Mouse (Mus musculus) A20 (cell line): ENCODE results near the gene Trp53rkb.
"Not testable (repeated sequence)": the region's sequence is repeated elsewhere in the genome, so short reads cannot be mapped to it uniquely, and the experiment has no call there.

Source experiments
- DNase-seq: peaks from one replicate; pipeline ENCODE4 v3.0.0-alpha.2; 2011; ENCODE audit warnings: low read depth, low spot score

Gene Trp53rkb

GRCm38 (mm10) chr2:166792355-166792754 lies at the start of gene Trp53rkb:
Gene Trp53rkb, plus strand, starts transcription at chr2:166792531.
- no peak for DNase-seq

DNA sequence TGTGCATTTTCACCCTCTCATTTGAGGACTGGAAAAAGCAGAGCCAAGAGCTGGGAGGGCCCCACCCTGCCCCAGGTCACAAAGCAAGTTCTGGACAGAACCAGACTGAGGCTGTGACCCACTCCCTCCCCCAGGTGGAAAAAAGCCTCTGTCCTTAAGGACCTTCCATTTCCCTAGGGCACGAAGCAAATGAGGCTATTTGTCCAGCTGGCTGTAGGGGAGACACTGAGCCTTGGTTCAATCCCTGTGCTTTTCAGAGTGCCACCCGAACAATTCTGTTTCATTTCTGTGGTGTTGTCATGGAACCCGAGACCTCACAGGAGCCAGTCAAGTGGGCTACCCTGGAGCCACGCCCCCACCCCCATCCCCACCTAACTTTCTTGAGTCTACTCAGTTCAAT lies 48.8 kb upstream of the Trp53rkb start:
- DNase-seq = no peak

- no peak for DNase-seq
Measured at GRCm38 (mm10) chr2:166744433-166744832, 47.9 kb upstream of the Trp53rkb start.

DNA sequence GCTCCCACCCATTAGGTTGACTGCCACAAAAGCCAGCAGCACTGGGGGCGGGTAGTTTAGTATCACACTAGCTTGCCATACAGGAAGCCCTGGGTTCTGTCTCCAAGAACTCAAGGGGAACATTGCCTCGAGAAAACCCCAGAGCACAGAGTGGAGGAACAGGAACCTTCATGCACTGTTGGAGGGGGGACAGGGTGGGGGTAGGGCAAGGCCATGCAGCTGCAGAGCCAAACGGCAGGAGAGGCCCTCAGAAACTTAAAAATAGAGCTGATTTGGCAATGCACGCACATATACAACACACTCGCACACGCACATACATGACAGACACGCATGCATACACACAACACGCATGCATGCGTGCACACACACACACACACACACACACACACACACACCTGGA lies 46.5 kb upstream of the Trp53rkb start:
- peak; percentile 90 for DNase-seq

DNA sequence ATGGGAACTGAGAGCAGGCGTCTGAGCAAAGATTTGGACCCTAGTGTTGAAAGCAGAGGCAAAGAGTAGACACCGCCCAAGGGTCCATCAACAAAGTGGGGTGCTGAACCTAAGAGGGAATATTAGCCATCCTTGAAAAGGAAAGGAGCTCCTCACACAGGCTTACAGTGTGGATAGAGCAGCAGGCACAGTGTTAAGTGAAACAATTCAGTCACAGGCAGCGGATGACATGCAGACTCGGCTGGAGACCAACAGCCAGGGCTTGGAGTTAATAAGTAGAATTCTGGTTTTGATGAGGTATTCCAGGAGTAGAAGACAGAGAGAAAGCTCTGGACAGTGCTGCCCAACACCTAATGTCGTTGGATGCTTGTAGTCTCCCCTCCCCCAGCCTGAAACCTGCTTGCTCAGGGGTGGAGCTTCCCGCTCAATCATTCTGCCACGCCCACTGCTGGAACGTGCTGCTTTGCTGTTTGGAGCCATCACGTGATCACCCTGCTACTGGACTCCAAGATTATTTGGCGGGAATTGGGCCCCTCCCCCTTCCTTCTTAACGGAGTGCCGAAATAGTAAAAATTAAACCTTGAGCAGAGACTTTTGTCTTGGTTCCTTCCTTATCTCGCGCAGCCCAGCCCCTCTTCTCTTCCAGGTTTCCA lies 45.9 kb upstream of the Trp53rkb start:
- DNase-seq = not testable (repeated sequence)

DNA sequence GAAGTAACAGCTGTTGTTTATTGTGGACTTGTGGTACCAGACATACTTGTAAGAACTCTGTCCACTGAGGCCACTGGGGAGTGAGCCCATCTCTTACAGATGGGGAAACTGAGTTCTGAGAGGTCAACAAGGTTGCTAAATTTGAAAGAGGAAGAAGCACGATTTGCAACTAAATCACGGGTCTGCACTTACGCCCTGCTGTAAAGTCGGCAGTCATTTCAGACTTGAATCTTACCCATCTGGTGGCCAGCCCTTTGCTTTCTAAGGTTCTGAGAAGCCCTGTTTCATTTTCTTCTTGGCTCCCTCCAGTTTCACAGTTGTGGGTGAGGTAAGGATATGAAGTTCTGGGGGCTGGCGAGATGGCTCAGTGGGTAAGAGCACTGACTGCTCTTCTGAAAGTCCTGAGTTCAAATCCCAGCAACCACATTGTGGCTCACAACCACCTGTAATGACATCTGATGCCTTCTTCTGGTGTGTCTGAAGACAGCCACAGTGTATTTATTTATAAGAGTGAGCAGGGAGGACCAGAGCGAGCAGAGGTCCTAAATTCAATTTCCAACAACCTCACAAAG lies 41.6 kb upstream of the Trp53rkb start:
- peak; percentile 50 for DNase-seq

DNA sequence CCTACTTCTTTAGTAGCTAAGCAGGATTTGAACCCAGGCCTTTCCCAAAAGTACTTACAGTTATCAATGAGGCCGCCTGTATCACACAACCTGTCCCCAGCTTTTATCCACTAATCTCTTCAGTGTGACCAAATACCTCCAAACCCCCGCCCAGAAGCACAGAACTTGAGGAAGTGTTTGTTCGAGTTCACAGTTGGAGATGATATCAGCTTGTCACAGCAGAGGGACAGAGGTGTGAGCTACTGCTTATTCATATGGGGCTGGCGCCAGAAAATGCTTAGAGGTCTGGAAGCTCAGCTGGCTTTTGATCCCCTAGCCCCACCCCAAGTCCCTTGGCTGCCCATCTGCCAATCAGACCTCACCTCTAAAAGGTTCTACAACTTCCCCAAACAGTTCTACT lies 38.1 kb upstream of the Trp53rkb start:
- DNase-seq = no peak

DNA sequence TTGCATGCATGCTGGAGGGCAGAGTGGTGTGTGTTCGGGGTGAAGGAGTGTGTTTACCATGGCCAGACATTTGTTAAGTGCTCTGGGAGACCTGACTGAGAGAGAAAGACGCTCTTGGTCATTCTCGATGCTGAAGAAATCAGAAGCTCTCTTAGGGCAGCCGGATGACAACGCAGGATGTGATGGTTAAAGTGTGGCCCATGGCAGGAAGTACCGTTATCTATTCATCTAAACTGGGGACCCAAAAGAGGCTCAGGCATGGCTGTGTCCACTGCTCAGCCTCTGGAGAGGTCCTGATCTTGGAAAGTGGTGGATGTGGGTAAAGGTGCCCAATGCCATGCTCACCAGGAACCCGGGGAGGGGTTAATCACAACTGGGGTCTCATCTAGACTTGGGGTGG lies 37.6 kb upstream of the Trp53rkb start:
- DNase-seq = no peak

- no peak for DNase-seq
Measured at GRCm38 (mm10) chr2:166757969-166758368, 34.4 kb upstream of the Trp53rkb start.

- no peak for DNase-seq
Measured at GRCm38 (mm10) chr2:166764051-166764450, 28.3 kb upstream of the Trp53rkb start.

DNA sequence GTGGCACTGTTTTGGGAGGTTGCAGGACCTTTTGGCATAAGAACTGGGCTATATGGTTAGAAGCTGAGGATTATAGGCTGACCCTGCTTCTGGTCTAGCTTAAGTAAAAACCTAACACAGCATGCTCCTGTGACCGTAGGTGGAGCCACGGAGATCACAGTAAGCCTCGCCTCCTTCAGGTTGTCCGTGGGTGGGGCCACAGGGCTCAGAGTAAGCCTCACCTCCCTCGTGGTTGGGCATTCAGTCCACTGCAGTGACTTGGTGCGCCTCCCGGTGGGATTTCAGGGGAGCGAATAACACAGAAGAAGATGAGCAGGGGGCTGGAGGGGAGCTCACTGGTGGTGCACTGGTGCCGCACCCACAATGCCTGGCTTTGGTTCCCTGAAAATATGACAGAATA lies 24.7 kb upstream of the Trp53rkb start:
- no peak for DNase-seq

DNA sequence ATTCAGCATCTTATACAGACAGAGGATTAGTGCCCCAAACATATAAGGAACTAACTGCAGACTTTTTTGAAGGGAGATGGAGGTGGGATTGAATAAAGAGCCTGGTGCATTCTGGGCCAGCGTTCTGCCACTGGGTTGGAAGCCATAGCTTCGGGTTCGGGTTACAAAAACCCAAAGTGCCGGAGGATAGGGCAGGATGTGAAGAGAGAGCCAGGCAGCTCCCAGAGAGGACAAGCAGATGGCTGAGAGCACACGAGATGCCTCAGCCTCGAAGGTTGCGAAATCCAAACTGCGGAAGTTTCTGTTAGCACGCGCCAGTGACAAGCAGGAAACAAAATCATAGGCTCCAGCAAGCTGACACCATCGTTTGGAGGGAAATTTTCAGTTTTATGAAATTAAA lies 20.9 kb upstream of the Trp53rkb start:
- no peak for DNase-seq

GRCm38 (mm10) chr2:166773587-166773986 lies 18.7 kb upstream of the Trp53rkb start:
- no peak for DNase-seq

GRCm38 (mm10) chr2:166774275-166774674 lies 18.1 kb upstream of the Trp53rkb start:
- no peak for DNase-seq

- DNase-seq = peak; percentile 80
Measured at GRCm38 (mm10) chr2:166775357-166775893, 16.9 kb upstream of the Trp53rkb start.

- DNase-seq = peak; percentile 73
Measured at GRCm38 (mm10) chr2:166776272-166776671, 16.1 kb upstream of the Trp53rkb start.

DNA sequence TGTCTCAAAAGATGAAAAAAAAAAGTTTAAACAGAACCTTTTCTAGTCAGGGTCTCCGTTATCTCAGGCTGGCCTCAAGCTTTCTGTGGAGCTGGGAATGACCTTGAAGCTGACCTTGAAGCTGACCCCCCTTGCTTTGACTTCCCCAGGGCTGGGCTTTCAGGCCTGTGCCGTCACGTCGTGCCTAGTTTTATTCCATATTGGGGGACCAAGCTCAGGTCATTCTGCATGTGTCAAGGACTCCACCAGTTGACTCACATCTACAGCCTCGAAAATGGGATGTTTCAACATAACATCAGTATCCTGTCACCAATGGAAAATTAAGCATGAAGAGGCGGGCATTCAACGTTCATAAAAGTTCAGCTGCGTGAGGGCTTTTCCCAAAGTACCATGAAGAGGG lies 12.4 kb upstream of the Trp53rkb start:
- DNase-seq = no peak

DNA sequence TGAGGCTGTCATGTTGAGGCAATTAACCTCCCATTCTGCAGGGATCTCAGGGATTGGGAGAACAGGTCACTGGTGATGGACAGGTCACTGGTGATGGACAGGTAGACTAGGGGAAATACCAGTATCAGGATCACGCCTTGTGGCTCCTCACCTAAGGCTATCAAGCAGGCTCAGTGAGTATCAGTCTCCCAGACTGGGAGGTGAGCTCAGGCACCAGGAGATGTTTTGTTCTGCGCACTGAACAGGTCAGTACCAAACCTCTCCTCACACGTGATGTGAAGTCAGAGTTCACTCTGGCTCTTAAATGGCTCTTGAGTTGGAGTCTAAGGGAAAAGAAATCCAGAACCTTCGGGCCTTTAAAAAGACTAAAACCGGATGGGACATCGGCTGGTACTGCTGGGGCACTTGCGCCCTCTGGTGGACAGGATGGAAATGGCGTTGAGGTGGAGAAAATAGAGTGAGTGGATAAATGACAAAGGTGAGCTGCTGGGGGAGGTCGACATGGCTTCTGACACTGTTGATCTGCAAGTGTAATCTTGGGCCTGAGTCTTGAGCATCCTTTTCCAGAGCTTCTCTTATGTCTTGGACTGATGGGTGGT lies 11.3 kb upstream of the Trp53rkb start:
- DNase-seq = peak; percentile 74

GRCm38 (mm10) chr2:166784376-166784775 lies 8.0 kb upstream of the Trp53rkb start:
- peak; percentile 43 for DNase-seq

GRCm38 (mm10) chr2:166786353-166787004 lies 5.9 kb upstream of the Trp53rkb start:
- DNase-seq = peak; percentile 95

- peak; percentile 54 for DNase-seq
Measured at GRCm38 (mm10) chr2:166791738-166792137, 593 bp upstream of the Trp53rkb start.

DNA sequence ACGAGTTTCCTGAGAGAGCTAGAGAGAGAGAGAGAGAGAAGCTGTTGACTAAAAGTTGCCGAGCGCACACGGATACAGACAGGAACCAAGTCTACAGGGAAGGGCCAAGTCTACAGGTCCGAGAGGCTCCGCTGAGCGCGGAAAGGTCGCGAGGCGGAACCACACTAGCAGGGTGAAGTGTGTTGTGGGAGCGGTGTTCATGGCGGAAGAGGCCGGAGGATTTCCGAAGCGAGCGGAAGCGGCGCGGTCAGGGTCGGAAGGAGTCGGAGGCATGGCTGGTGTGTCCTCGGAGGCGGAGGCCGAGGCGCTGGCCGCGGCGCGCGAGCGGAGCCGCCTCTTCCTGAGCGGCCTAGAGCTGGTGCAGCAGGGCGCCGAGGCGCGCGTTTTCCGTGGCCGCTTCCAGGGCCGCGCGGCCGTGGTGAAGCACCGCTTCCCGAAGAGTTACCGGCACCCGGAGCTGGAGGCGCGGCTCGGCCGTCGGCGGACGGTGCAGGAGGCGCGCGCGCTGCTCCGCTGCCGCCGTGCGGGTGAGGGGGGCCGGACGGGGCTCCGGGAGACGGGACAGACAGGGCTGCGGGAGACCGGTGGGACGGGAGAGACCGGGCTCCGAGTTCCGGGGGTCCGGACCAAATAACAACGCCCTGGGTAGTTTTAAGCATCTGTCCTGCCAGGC lies 1.3 kb downstream of the Trp53rkb start:
- peak; percentile 92 for DNase-seq
